Mouse (Mus musculus) stomach, postnatal 0 days (tissue): ENCODE measurements at regions not wholly inside any gene's neighbourhood (a gene's known extent, or its start where the extent isn't known, plus 50 kb on each side); places are given as distances from the start of the nearest gene placed in this dataset.

Experiments
- CTCF ChIP-seq: IDR thresholded peaks from 2 replicates; pipeline ENCODE4 v1.5.1; 2016; ENCODE audit warnings: antibody characterized with exemption, low read depth, mild to moderate bottlenecking, moderate library complexity
- EP300 ChIP-seq: optimal IDR thresholded peaks from 2 replicates; pipeline ENCODE3; 2016; ENCODE audit warnings: antibody characterized with exemption

DNA sequence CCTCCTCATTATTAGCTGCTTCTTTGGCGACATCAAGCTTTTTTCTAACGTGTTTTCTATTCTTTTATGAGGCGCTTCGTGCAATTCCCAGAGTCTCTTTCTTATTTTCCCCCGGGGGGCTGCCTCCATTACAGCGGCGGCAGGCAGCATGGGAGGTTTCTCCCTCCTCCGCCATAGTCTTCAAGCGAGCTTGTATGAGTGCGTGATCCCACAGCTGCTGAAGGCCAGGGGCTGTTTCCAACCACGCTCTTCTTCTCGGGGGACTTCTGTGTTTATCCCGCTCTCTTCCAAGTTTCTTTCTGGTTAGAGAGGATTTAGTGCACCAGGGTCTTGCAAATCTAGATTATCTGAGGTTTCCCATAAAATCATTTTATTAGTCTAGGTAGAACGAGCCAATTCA lies 77.9 kb upstream of the Lsm14a start:
- no peak for TF ChIP-seq EP300
- no peak for TF ChIP-seq CTCF
